9 mouse cellular contexts compared by ENCODE assay signal in genomic region chr3:154330181-154331002, GRCm38 (mm10). TPM values are rescaled to one million over a fixed set of nuclear protein-coding genes. Genes with fewer than 3 reads are reported as not detected.
DNase-seq lines count a peak whose midpoint lies in the region; ATAC-seq and TF ChIP-seq lines count a peak whose summit lies in the region.
"Had no signal": no experiment of that assay in that cellular context is flagged by ENCODE, and none has a peak within 500 bp of the region (broad histone marks: within the 10 kb centered on the region; RNA-seq: fewer than 3 reads in every experiment).

Gene Lhx8 (minus strand): TSS chr3:154330659.

- H3K27ac ChIP-seq in heart, embryonic 10.5 days: no peak within 1 kb of the TSS
- H3K27ac ChIP-seq in bone marrow macrophage, adult 2 months (ENCODE audit: insufficient read depth, low read depth, low read length): no peak within 1 kb of the TSS
- H3K27ac ChIP-seq in heart, embryonic 11.5 days (ENCODE audit: low read depth, low read length): no peak within 1 kb of the TSS
- H3K27ac ChIP-seq in kidney, embryonic 16.5 days (ENCODE audit: low read length): no peak within 1 kb of the TSS

- TF ChIP-seq POLR2A in bone marrow macrophage, adult 2 months (IDR thresholded peaks at IDR 0.05; ENCODE audit: borderline replicate concordance, low read depth, low read length): no peak

- no peaks in the 10 kb centered on the region for H3K36me3 ChIP-seq in heart, embryonic 10.5 days
- H3K36me3 ChIP-seq in heart, embryonic 11.5 days (ENCODE audit: control insufficient read depth, insufficient read depth, low read length): no peaks in the 10 kb centered on the region
- no peaks in the 10 kb centered on the region for H3K36me3 ChIP-seq in kidney, embryonic 16.5 days (ENCODE audit: insufficient read depth, low read length)
- H3K36me3 ChIP-seq: G1E had no signal

- H3K27me3 ChIP-seq in heart, embryonic 10.5 days (ENCODE audit: insufficient read depth, poor library complexity, severe bottlenecking): peaks cover 86% of the 10 kb centered on the region
- peaks cover 83% of the 10 kb centered on the region for H3K27me3 ChIP-seq in heart, embryonic 11.5 days (ENCODE audit: control insufficient read depth, insufficient read depth, low read length)
- H3K27me3 ChIP-seq in kidney, embryonic 16.5 days (ENCODE audit: insufficient read depth, low read length): peaks cover 93% of the 10 kb centered on the region

- no peak for TF ChIP-seq CTCF in bone marrow macrophage, adult 2 months (IDR thresholded peaks at IDR 0.05; ENCODE audit: low read depth, low read length)

- no peak for ATAC-seq in heart, embryonic 11.5 days (replicated peaks; ENCODE audit: insufficient number of reproducible peaks, low FRiP score, low TSS enrichment)
- 0 out of 2 replicates have a peak, but pooled peaks have one; percentile 11 for ATAC-seq in kidney, embryonic 16.5 days (ENCODE audit: low FRiP score, low TSS enrichment)

- peak within 1 kb of the TSS; percentile 50 for H3K4me2 ChIP-seq in heart, embryonic 11.5 days
- peak within 1 kb of the TSS; percentile 21; the same call in 1 of the 2 replicates for H3K4me2 ChIP-seq in kidney, embryonic 16.5 days (replicated peaks; ENCODE audit: low read depth, low read length)

- no peaks in the 10 kb centered on the region for H3K9me3 ChIP-seq in heart, embryonic 10.5 days
- H3K9me3 ChIP-seq in heart, embryonic 11.5 days (replicated peaks; ENCODE audit: control insufficient read depth, low read length): no peaks in the 10 kb centered on the region
- no peaks in the 10 kb centered on the region for H3K9me3 ChIP-seq in kidney, embryonic 16.5 days (ENCODE audit: low read length)

- DNase-seq in heart, embryonic 10.5 days (ENCODE audit: low spot score): peak; percentile 79
- no peak for DNase-seq in heart, postnatal 25 days (ENCODE audit: low spot score)
- peak; percentile 62 for DNase-seq in retina, embryonic 14.5 days (ENCODE audit: low spot score)
- DNase-seq in thymus, postnatal 25 days: no peak
- DNase-seq in left cerebral cortex, adult 18-20 months (ENCODE audit: low spot score in 2 of 2): no peak

- H3K9ac ChIP-seq in heart, embryonic 11.5 days (ENCODE audit: low read depth, low read length): no peak within 1 kb of the TSS
- no peak within 1 kb of the TSS for H3K9ac ChIP-seq in kidney, embryonic 16.5 days (replicated peaks; ENCODE audit: low read length)

- intact Hi-C loops in heart, postnatal 25 days (cut with DNase I): no loop called here

- under 1% methylated on average over 28 of the region's 28 CpGs for WGBS in heart, embryonic 10.5 days
- WGBS in heart, embryonic 11.5 days (ENCODE audit: insufficient replicate concordance): under 1% methylated on average over 28 of the region's 28 CpGs
- WGBS in kidney, embryonic 16.5 days: 1% methylated on average over 28 of the region's 28 CpGs

- H3K4me1 ChIP-seq in heart, embryonic 10.5 days: peaks cover 20% of the 10 kb centered on the region
- H3K4me1 ChIP-seq in bone marrow macrophage, adult 2 months (ENCODE audit: control insufficient read depth, insufficient read depth, low read length): peaks cover 12% of the 10 kb centered on the region; the same call in 1 of the 2 replicates
- peaks cover 21% of the 10 kb centered on the region for H3K4me1 ChIP-seq in heart, embryonic 11.5 days (ENCODE audit: control insufficient read depth, insufficient read depth, low read length)
- peaks cover 19% of the 10 kb centered on the region for H3K4me1 ChIP-seq in kidney, embryonic 16.5 days (ENCODE audit: insufficient read depth, low read length)

- peak within 1 kb of the TSS; percentile 47 for H3K4me3 ChIP-seq in heart, embryonic 10.5 days
- H3K4me3 ChIP-seq in bone marrow macrophage, adult 2 months (ENCODE audit: insufficient read depth, low read length): peak within 1 kb of the TSS; percentile 52
- H3K4me3 ChIP-seq in heart, embryonic 11.5 days (ENCODE audit: low read depth, low read length): peak within 1 kb of the TSS; percentile 30
- H3K4me3 ChIP-seq in kidney, embryonic 16.5 days (ENCODE audit: low read length): peak within 1 kb of the TSS; percentile 23

RNA-seq across cellular contexts. Expression of gene Lhx8, which starts in this region (rescaled TPM):
- 0.84 and 1.0 TPM in 2 replicates for polyA plus RNA-seq in heart, embryonic 10.5 days (2016; fragmentation: Nextera tagmentation; extraction: Ambion mirVana)
- total RNA-seq in heart, postnatal 25 days (2021): not detected
- not detected in 2 replicates for polyA plus RNA-seq in bone marrow macrophage, adult 2 months (2012; ENCODE audit: insufficient read depth, insufficient read length, missing spikeins)
- polyA plus RNA-seq in heart, embryonic 11.5 days (2014; fragmentation: Nextera tagmentation; extraction: Ambion mirVana): 0.27 and 0.59 TPM in 2 replicates
- polyA plus RNA-seq in kidney, embryonic 16.5 days (2015; fragmentation: Nextera tagmentation; extraction: Ambion mirVana): 0.20 TPM in 1 of 2 replicates, not detected in the other
- 1 to 10 TPM; 1.1 TPM for total RNA-seq in left cerebral cortex, adult 18-20 months (2021)
- polyA plus RNA-seq: G1E had no signal

Comparison
In these comparisons a context has a peak if more than half of its experiments do, and no peak if none do; other contexts are left out.
1. DNase-seq: peak in heart, embryonic 10.5 days (single experiment) and retina, embryonic 14.5 days (single experiment); none in heart, postnatal 25 days (single experiment), thymus, postnatal 25 days (single experiment) and left cerebral cortex, adult 18-20 months (0 of 2).
2. Peak in ATAC-seq, H3K4me3 ChIP-seq and H3K4me2 ChIP-seq in kidney, embryonic 16.5 days; RNA of the gene not detected or under 1 TPM.
3. Peak in every context shown above with its lines, with median percentiles within 50 percentile points of each other: H3K4me3 ChIP-seq.